14 mouse cellular contexts compared by ENCODE assay signal in the genomic region with DNA sequence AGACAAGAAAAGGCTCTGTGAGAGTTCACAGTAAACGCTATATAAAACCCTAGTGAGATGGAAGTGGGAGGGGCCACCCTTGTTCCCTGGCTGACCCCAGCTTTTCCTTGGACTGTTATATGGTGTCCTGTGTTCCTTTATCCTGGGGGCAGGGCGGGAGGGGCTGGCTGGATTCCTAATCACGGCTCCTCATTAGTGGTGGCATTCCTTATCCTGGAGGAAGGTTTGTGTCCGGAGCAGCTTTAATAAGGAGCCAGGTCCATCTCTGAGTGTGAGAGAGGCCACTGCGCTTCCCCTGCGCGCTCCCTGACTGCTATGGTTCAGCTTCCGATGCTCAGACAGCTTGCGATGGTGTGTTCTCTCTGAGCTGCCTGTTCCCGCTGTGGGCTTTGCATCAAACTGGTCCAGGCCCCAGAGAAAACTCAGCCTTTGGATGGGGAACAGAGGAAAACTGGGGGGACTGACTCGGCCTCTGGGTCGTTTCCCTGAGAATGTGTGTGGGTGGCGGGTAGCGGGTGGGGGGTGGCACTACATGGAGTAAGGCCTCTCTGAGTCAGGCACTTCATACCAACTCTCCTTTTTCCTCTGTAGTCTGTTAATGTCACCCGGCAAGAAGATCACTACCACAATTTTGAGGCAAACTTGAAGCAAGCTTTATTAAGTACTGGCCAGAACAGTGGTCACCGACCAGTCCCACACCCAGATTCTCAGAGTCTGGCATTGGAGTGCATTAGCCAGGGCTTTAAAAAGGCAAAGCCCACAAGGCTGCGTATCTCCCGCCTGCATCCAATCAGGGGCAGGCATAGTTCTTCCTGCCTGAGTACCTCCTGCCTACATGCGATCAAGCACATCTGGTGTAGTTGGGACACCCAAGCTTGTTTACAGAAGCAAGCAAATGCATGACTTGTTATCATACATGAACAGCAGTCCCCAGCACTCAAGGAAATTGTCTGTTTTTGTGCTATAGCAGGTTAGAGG. TPM values are rescaled to one million over a fixed set of nuclear protein-coding genes. Genes with fewer than 3 reads are reported as not detected.
DNase-seq lines count a peak whose midpoint lies in the region; ATAC-seq and TF ChIP-seq lines count a peak whose summit lies in the region.
"Had no signal": no experiment of that assay in that cellular context is flagged by ENCODE, and none has a peak within 500 bp of the region (broad histone marks: within the 10 kb centered on the region; RNA-seq: fewer than 3 reads in every experiment).

No protein-coding gene starts in this region.

- no peak for DNase-seq in intestine, embryonic 14.5 days (ENCODE audit: low spot score)
- no peak for DNase-seq in ES-E14 (ENCODE audit: low read depth, low spot score)
- DNase-seq in embryonic facial prominence, embryonic 10.5 days (ENCODE audit: low spot score) = peak; percentile 26
- DNase-seq in right cerebral cortex, postnatal 10 days (ENCODE audit: low spot score in 2 of 2) = no peak
- DNase-seq: cerebellum, adult 11-12 months; kidney, adult 9 months; layer of hippocampus, adult 9-11 months; thymus, postnatal 14 days had no signal

- no peak overlapping the region for H3K4me2 ChIP-seq in intestine, embryonic 14.5 days (ENCODE audit: low read length)
- no peak overlapping the region for H3K4me2 ChIP-seq in intestine, postnatal 0 days (replicated peaks; ENCODE audit: low read depth)
- peak overlapping the region; percentile 17; the same call in 1 of the 2 replicates for H3K4me2 ChIP-seq in limb, embryonic 13.5 days (replicated peaks)
- H3K4me2 ChIP-seq in heart, embryonic 11.5 days = no peak overlapping the region
- H3K4me2 ChIP-seq: limb, embryonic 15.5 days; midbrain, embryonic 15.5 days had no signal

- peaks cover 43% of the 10 kb centered on the region for H3K4me1 ChIP-seq in intestine, embryonic 14.5 days (replicated peaks; ENCODE audit: control insufficient read depth, insufficient read depth, low read length)
- no peaks in the 10 kb centered on the region for H3K4me1 ChIP-seq in intestine, postnatal 0 days (replicated peaks; ENCODE audit: control insufficient read depth, insufficient read depth, low read length)
- H3K4me1 ChIP-seq in ES-E14 (ENCODE audit: control insufficient read depth in 2 of 2, insufficient read depth in 2 of 2, low read length in 2 of 2, poor library complexity in 1 of 2) = peaks cover 4 to 29% of the 10 kb centered on the region in 2 experiments; a peak in 3 of 4 replicates
- H3K4me1 ChIP-seq in embryonic facial prominence, embryonic 10.5 days = peaks cover 40% of the 10 kb centered on the region
- H3K4me1 ChIP-seq in limb, embryonic 13.5 days = peaks cover 40% of the 10 kb centered on the region
- H3K4me1 ChIP-seq in heart, embryonic 11.5 days (ENCODE audit: control insufficient read depth, insufficient read depth, low read length) = 0 out of 2 replicates have a peak, but pooled peaks cover 6% of the 10 kb centered on the region
- H3K4me1 ChIP-seq: midbrain, embryonic 15.5 days had no signal

- no peaks in the 10 kb centered on the region for H3K9me3 ChIP-seq in intestine, embryonic 14.5 days (ENCODE audit: control insufficient read depth, low read length)
- no peaks in the 10 kb centered on the region for H3K9me3 ChIP-seq in intestine, postnatal 0 days (ENCODE audit: control insufficient read depth)
- no peaks in the 10 kb centered on the region for H3K9me3 ChIP-seq in ES-E14 (ENCODE audit: control insufficient read depth, insufficient read depth, low read depth, low read length)
- no peaks in the 10 kb centered on the region for H3K9me3 ChIP-seq in embryonic facial prominence, embryonic 10.5 days
- H3K9me3 ChIP-seq in limb, embryonic 13.5 days = no peaks in the 10 kb centered on the region
- H3K9me3 ChIP-seq in heart, embryonic 11.5 days (replicated peaks; ENCODE audit: control insufficient read depth, low read length) = no peaks in the 10 kb centered on the region
- H3K9me3 ChIP-seq: limb, embryonic 15.5 days; midbrain, embryonic 15.5 days had no signal

- WGBS in intestine, embryonic 14.5 days = 45% methylated on average over 19 of the region's 19 CpGs
- 56% methylated on average over 19 of the region's 19 CpGs for WGBS in intestine, postnatal 0 days
- 40% methylated on average over 19 of the region's 19 CpGs for WGBS in embryonic facial prominence, embryonic 10.5 days
- 24% methylated on average over 19 of the region's 19 CpGs for WGBS in limb, embryonic 13.5 days
- 57% methylated on average over 19 of the region's 19 CpGs for WGBS in heart, embryonic 11.5 days (ENCODE audit: insufficient replicate concordance)

- TF ChIP-seq CTCF in intestine, postnatal 0 days (IDR thresholded peaks at IDR 0.05; ENCODE audit: low read depth) = no peak

- in situ Hi-C loops in ES-E14 (cut with MboI; ENCODE audit: low sequenced_read_pairs in 2 of 2, unreplicated experiment in 2 of 2) = no loop called here

- H3K36me3 ChIP-seq in intestine, embryonic 14.5 days (ENCODE audit: control insufficient read depth, insufficient read depth, low read length) = no peaks in the 10 kb centered on the region
- H3K36me3 ChIP-seq in intestine, postnatal 0 days (ENCODE audit: control insufficient read depth, insufficient read depth) = no peaks in the 10 kb centered on the region
- no peaks in the 10 kb centered on the region for H3K36me3 ChIP-seq in ES-E14 (ENCODE audit: control insufficient read depth, insufficient read depth, low read length, poor library complexity, severe bottlenecking)
- H3K36me3 ChIP-seq in embryonic facial prominence, embryonic 10.5 days (replicated peaks) = peaks cover 7% of the 10 kb centered on the region; the same call in 1 of the 2 replicates
- H3K36me3 ChIP-seq in limb, embryonic 13.5 days = no peaks in the 10 kb centered on the region
- no peaks in the 10 kb centered on the region for H3K36me3 ChIP-seq in heart, embryonic 11.5 days (ENCODE audit: control insufficient read depth, insufficient read depth, low read length)
- H3K36me3 ChIP-seq: limb, embryonic 15.5 days; midbrain, embryonic 15.5 days had no signal

- no peak overlapping the region for H3K9ac ChIP-seq in intestine, embryonic 14.5 days (ENCODE audit: low read length)
- no peak overlapping the region for H3K9ac ChIP-seq in intestine, postnatal 0 days (ENCODE audit: low read depth, low read length)
- peak overlapping the region; percentile 0; the same call in 1 of the 2 replicates for H3K9ac ChIP-seq in ES-E14 (ENCODE audit: insufficient read depth, low read depth, low read length, poor library complexity, severe bottlenecking)
- H3K9ac ChIP-seq in limb, embryonic 13.5 days = no peak overlapping the region
- H3K9ac ChIP-seq in heart, embryonic 11.5 days (ENCODE audit: low read depth, low read length) = no peak overlapping the region
- H3K9ac ChIP-seq: limb, embryonic 15.5 days; midbrain, embryonic 15.5 days had no signal

- no peak overlapping the region for H3K4me3 ChIP-seq in intestine, embryonic 14.5 days (ENCODE audit: low read depth, low read length)
- no peak overlapping the region for H3K4me3 ChIP-seq in intestine, postnatal 0 days (ENCODE audit: low read depth, low read length)
- peak overlapping the region in 1 of 2 experiments; percentile 15; a peak in 1 of 4 replicates for H3K4me3 ChIP-seq in ES-E14 (ENCODE audit: insufficient read depth in 1 of 2, low read depth in 1 of 2, low read length in 2 of 2, poor library complexity in 1 of 2, severe bottlenecking in 1 of 2)
- no peak overlapping the region for H3K4me3 ChIP-seq in embryonic facial prominence, embryonic 10.5 days
- H3K4me3 ChIP-seq in limb, embryonic 13.5 days = no peak overlapping the region
- no peak overlapping the region for H3K4me3 ChIP-seq in heart, embryonic 11.5 days (ENCODE audit: low read depth, low read length)
- H3K4me3 ChIP-seq: limb, embryonic 15.5 days; midbrain, embryonic 15.5 days had no signal

- no peak for ATAC-seq in intestine, embryonic 14.5 days (replicated peaks; ENCODE audit: low FRiP score, low TSS enrichment, low read depth)
- no peak for ATAC-seq in intestine, postnatal 0 days
- ATAC-seq in limb, embryonic 13.5 days (ENCODE audit: low FRiP score, low read depth) = no peak
- ATAC-seq in megakaryocyte, adult 5-6 weeks (ENCODE audit: poor library complexity, severe bottlenecking) = no peak
- no peak for ATAC-seq in heart, embryonic 11.5 days (replicated peaks; ENCODE audit: insufficient number of reproducible peaks, low FRiP score, low TSS enrichment)
- ATAC-seq: midbrain, embryonic 15.5 days had no signal

- H3K27me3 ChIP-seq in intestine, embryonic 14.5 days (replicated peaks; ENCODE audit: control insufficient read depth, insufficient read depth, low read length) = no peaks in the 10 kb centered on the region
- H3K27me3 ChIP-seq in intestine, postnatal 0 days (replicated peaks; ENCODE audit: control insufficient read depth, insufficient read depth, low read length) = peaks cover 32% of the 10 kb centered on the region
- H3K27me3 ChIP-seq in embryonic facial prominence, embryonic 10.5 days (replicated peaks; ENCODE audit: low read depth, poor library complexity, severe bottlenecking) = no peaks in the 10 kb centered on the region
- H3K27me3 ChIP-seq in limb, embryonic 13.5 days = peaks cover 4% of the 10 kb centered on the region; the same call in 1 of the 2 replicates
- peaks cover 43% of the 10 kb centered on the region for H3K27me3 ChIP-seq in heart, embryonic 11.5 days (ENCODE audit: control insufficient read depth, insufficient read depth, low read length)
- H3K27me3 ChIP-seq: limb, embryonic 15.5 days; midbrain, embryonic 15.5 days had no signal

- H3K27ac ChIP-seq in intestine, embryonic 14.5 days (ENCODE audit: low read depth) = peak overlapping the region; percentile 65
- no peak overlapping the region; the same call in 1 of the 2 replicates for H3K27ac ChIP-seq in intestine, postnatal 0 days (ENCODE audit: low read depth, low read length)
- H3K27ac ChIP-seq in ES-E14 (ENCODE audit: insufficient read depth, low read depth, low read length, poor library complexity, severe bottlenecking) = no peak overlapping the region
- H3K27ac ChIP-seq in embryonic facial prominence, embryonic 10.5 days (replicated peaks) = peak overlapping the region; percentile 36; the same call in 1 of the 2 replicates
- peak overlapping the region; percentile 52; the same call in 1 of the 2 replicates for H3K27ac ChIP-seq in limb, embryonic 13.5 days
- H3K27ac ChIP-seq in heart, embryonic 11.5 days (ENCODE audit: low read depth, low read length) = no peak overlapping the region
- H3K27ac ChIP-seq: limb, embryonic 15.5 days; midbrain, embryonic 15.5 days had no signal

RNA-seq across cellular contexts. Expression of a gene that starts 13.9 kb away (rescaled TPM):
- 5.4 and 6.4 TPM in 2 replicates for polyA plus RNA-seq in intestine, embryonic 14.5 days (2014; fragmentation: Nextera tagmentation; extraction: Ambion mirVana)
- 1.4 and 2.8 TPM in 2 replicates for polyA plus RNA-seq in intestine, postnatal 0 days (2015; fragmentation: Nextera tagmentation; extraction: Ambion mirVana)
- total RNA-seq in ES-E14 (2012; rRNA removed) = 25.6 and 40.3 TPM in 2 replicates
- polyA plus RNA-seq in embryonic facial prominence, embryonic 10.5 days (2016; fragmentation: Nextera tagmentation; extraction: Ambion mirVana) = 9.0 and 10.2 TPM in 2 replicates
- polyA plus RNA-seq in limb, embryonic 13.5 days (2015; fragmentation: Nextera tagmentation; extraction: Ambion mirVana) = 4.8 and 4.9 TPM in 2 replicates
- total RNA-seq in megakaryocyte, adult 5-6 weeks (2015) = 0.16 and 4.0 TPM in 2 replicates
- 1.8 and 2.3 TPM in 2 replicates for total RNA-seq in megakaryocyte, adult 5-6 weeks (2017)
- 1.9 and 2.0 TPM in 2 replicates for polyA plus RNA-seq in heart, embryonic 11.5 days (2014; fragmentation: Nextera tagmentation; extraction: Ambion mirVana)

RNA-seq across cellular contexts. Expression of a gene that starts 46.3 kb away (rescaled TPM):
- polyA plus RNA-seq in intestine, embryonic 14.5 days (2014; fragmentation: Nextera tagmentation; extraction: Ambion mirVana) = 1.2 and 1.4 TPM in 2 replicates
- polyA plus RNA-seq in intestine, postnatal 0 days (2015; fragmentation: Nextera tagmentation; extraction: Ambion mirVana) = 65.3 and 72.5 TPM in 2 replicates
- 18.2 and 39.0 TPM in 2 replicates for total RNA-seq in ES-E14 (2012; rRNA removed)
- polyA plus RNA-seq in embryonic facial prominence, embryonic 10.5 days (2016; fragmentation: Nextera tagmentation; extraction: Ambion mirVana) = 0.05 and 0.16 TPM in 2 replicates
- 0.65 and 1.1 TPM in 2 replicates for polyA plus RNA-seq in limb, embryonic 13.5 days (2015; fragmentation: Nextera tagmentation; extraction: Ambion mirVana)
- 3.6 and 4.2 TPM in 2 replicates for total RNA-seq in megakaryocyte, adult 5-6 weeks (2015)
- total RNA-seq in megakaryocyte, adult 5-6 weeks (2017) = 9.6 and 11.4 TPM in 2 replicates
- 0.11 and 0.17 TPM in 2 replicates for polyA plus RNA-seq in heart, embryonic 11.5 days (2014; fragmentation: Nextera tagmentation; extraction: Ambion mirVana)

Comparison
In these comparisons a context has a peak if more than half of its experiments do, and no peak if none do; other contexts are left out.
1. H3K27ac ChIP-seq: peak in intestine, embryonic 14.5 days (single experiment), embryonic facial prominence, embryonic 10.5 days (single experiment) and limb, embryonic 13.5 days (single experiment); none in intestine, postnatal 0 days (single experiment), ES-E14 (single experiment) and heart, embryonic 11.5 days (single experiment).
2. RNA of a gene that starts 46.3 kb away (polyA plus RNA-seq): 65.3 to 72.5 TPM in intestine, postnatal 0 days; 1.2 to 1.4 TPM in intestine, embryonic 14.5 days, 0.65 to 1.1 TPM in limb, embryonic 13.5 days, 0.05 to 0.16 TPM in embryonic facial prominence, embryonic 10.5 days and 0.11 to 0.17 TPM in heart, embryonic 11.5 days; every median in the first group is over 10 times any median in the second.